Comparison of ENCODE assay signal across 1 mouse cellular context in the genomic region with DNA sequence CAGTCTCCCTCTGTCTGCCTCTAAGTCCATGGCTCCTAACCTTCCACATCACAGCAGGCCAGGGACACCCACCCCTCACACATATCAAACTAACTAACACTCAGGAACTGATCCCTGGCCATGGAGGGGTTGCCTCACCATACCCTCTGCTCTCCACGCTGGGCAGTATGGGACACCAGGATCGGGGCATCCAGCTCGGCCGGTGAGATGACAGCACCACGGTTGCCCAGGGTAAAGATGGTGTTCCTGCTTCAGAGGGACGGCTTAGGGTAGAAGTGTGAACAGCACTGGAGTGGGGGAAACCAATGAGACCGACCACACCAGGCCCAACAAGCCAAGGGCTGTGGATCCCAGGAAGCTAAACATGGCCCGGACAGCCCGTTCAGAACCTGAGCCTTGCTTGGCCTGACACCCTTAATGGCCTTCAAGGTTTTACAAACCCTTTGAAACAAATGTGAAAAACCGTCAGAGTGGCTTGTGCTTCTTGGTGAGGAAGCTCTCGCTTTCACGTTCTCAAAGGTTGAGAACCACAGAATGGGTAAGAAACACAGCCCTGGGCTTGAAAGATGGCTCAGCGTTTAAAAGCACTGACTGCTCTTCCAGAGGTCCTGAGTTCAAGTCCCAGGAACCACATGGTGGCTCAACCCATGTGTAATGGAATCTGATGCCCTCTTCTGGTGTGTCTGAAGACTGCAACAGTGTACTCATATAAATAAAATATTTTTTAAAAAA.
TF ChIP-seq lines count a peak whose summit lies in the region.

No protein-coding gene starts in this region.

TF ChIP-seq in CH12.LX, 34 proteins besides CTCF, POLR2A, EP300 and RAD21:
- no peak for TF ChIP-seq ZMIZ1 (IDR thresholded peaks at IDR 0.05; ENCODE audit: low read depth, low read length)
- TF ChIP-seq JUN (IDR thresholded peaks at IDR 0.05; ENCODE audit: insufficient read depth, low read depth, low read length): no peak
- no peak for TF ChIP-seq NRF1 (IDR thresholded peaks at IDR 0.05; ENCODE audit: low read depth, low read length)
- TF ChIP-seq MYC (IDR thresholded peaks at IDR 0.05; ENCODE audit: low read depth, low read length): peak; percentile 29; the same call in 1 of the 2 replicates
- no peak for TF ChIP-seq NELFE (IDR thresholded peaks at IDR 0.05; ENCODE audit: low read depth, low read length)
- TF ChIP-seq ETS1 (conservative IDR thresholded peaks at IDR 0.05; ENCODE audit: low read depth, low read length): no peak
- TF ChIP-seq IRF4 (IDR thresholded peaks at IDR 0.05; ENCODE audit: low read depth, low read length): peak; percentile 92
- TF ChIP-seq ELF1 (IDR thresholded peaks at IDR 0.05; ENCODE audit: low read depth, low read length): peak; percentile 67; the same call in 1 of the 2 replicates
- 0 out of 2 replicates have a peak, but pooled peaks have one; percentile 61 for TF ChIP-seq MAFK (IDR thresholded peaks at IDR 0.05; ENCODE audit: insufficient replicate concordance, low read length)
- TF ChIP-seq TBP (conservative IDR thresholded peaks at IDR 0.05; ENCODE audit: low read depth, low read length): peak; percentile 94
- TF ChIP-seq USF1 (IDR thresholded peaks at IDR 0.05; ENCODE audit: low read depth, low read length): no peak
- no peak for TF ChIP-seq TCF12 (IDR thresholded peaks at IDR 0.05; ENCODE audit: low read depth, low read length)
- TF ChIP-seq ZKSCAN1 (IDR thresholded peaks at IDR 0.05; ENCODE audit: borderline replicate concordance, low read depth, low read length): no peak
- no peak for TF ChIP-seq JUND (conservative IDR thresholded peaks at IDR 0.05; ENCODE audit: low read depth, low read length)
